Mouse (Mus musculus) spleen, adult 2 months (tissue): ENCODE data around the gene Atp5g1.

Experiments used
- CTCF ChIP-seq: fragments of 200-500 bp; IDR thresholded peaks from 2 replicates; pipeline ENCODE4 v1.5.1; 2011; ENCODE audit warnings: mild to moderate bottlenecking, inconsistent platforms; ENCODE audit not compliant: insufficient read depth, insufficient read length, insufficient replicate concordance; ENCODE audit errors: extremely low read depth
- POLR2A ChIP-seq: fragments of 200-500 bp; IDR thresholded peaks from 2 replicates; pipeline ENCODE4 v1.6.1; 2011; ENCODE audit warnings: low read depth, low read length, inconsistent platforms

GRCm38 (mm10) chr11:96082682-96083081 lies 7.2 kb upstream of the Atp5g1 start:
- TF ChIP-seq POLR2A (no peak), CTCF (no peak)
